Mouse (Mus musculus): ENCODE measurements around the gene Add3.

DNA sequence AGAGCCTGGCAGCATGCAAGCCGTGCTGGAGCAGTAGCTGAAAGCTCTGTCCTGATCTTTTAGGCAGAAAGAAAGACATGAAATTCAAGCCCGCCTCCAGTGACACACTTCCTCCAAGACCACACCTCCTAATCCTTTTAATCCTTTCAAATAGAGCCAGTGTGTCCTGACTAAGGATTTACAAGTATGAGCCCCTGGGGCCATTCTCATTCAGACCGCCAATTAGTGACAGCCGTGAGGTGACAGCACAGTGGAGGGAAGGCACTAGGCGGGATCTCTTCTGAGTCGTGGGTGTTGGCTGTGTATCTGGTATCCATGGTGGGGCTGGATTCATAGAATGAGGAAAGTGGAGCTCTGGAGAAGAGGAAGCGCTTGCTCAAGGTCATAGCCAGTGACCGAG lies 116.1 kb downstream of the Add3 start:
- TF ChIP-seq CTCF (conservative IDR thresholded peaks at IDR 0.05; ENCODE audit: low read length), result no peak
- TF ChIP-seq POU5F1 (IDR thresholded peaks at IDR 0.05; ENCODE audit: borderline replicate concordance, low read length), result no peak
- TF ChIP-seq NANOG (IDR thresholded peaks at IDR 0.05; ENCODE audit: borderline replicate concordance, low read length), result no peak

Data from E14TG2a.4 (cell line).